Mouse (Mus musculus): ENCODE results near the gene Itgb4. TPM values are rescaled to one million over a fixed set of nuclear protein-coding genes. Genes with fewer than 3 reads are reported as not detected.
A peak's percentile ranks its signal among the peaks of the same experiment; 100 is the strongest.

Itgb4 gene
- 1 to 10 TPM; 1.9 to 6.7 TPM for total RNA-seq (2021)
- long read RNA-seq, experiment 1: 0 reads
- long read RNA-seq, experiment 2, partial matches to known transcripts: 1 of 1 reads
- long read RNA-seq, experiment 2, other reads (novel, unspliced or antisense): 0 of 1 reads

DNA sequence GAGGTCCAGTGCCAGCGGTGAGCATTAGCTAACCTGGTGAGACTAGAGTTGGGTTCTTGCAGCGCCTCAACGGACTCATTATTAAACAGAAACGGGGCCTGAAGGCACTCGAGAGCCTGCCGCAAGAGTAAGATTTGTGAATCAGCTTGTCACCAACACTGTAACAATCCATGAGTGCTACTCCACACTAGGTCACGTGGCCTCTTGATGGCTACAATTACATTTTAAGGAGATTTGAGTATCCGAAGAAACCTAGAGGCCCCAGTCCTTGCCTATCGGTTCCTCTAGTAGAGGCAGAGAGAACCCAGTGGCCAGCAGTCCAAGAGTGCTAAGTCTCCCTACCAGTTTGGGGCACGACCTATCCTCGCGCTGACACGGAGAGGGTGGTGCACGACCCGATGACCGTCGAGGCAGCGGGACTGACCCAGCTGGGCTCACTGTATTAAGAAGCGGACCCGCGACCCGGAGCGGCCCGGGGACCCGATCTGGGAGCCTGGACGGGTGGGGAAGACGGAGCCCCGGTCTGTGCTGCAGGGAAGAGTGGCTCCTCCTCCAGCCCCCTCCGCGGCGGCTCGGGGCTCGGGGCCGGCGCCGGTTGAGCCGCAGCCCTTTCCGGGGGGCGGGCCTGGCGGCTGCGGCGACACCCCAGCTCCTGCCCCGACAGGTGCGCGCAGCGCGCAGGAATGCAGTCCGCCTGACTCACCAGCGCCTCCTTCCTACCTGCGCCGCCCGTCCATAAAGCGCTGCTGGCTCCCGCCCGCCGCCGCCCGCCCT, at the start of gene Itgb4:
TSS of gene Itgb4 (plus strand) at position 401 of the 774 bp plus-strand sequence.
- intact Hi-C loops (cut with DNase I; ENCODE audit: low total_unique reads): no loop called here
- DNase-seq: peak; percentile 22

GRCm38 (mm10) chr11:115929031-115929430, 45.5 kb upstream of the Itgb4 start:
- intact Hi-C loops (cut with DNase I; ENCODE audit: low total_unique reads): no loop called here
- DNase-seq: no peak

DNA sequence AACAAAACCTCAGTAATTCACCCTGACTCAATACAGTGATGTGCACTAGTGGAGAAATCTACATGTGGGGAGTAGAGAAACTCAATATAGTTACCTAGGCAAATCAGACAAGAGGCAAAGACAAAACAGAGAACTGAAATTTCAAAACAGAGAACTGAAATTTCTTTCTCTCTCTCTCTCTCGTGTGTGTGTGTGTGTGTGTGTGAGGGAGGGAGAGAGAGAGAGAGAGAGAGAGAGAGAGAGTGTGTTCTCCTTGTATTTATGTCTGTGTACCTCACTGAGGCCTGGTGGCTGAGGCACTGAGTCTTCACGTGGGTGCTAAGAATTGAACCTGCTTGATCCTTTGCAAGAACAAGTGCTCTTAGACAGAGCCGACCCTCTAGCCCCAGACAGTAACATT, 44.7 kb upstream of the Itgb4 start:
- intact Hi-C loops (cut with DNase I; ENCODE audit: low total_unique reads): no loop called here

GRCm38 (mm10) chr11:115931235-115931634, 43.3 kb upstream of the Itgb4 start:
- DNase-seq: no peak

More for the DNA sequence above, 44.7 kb upstream of the Itgb4 start:
- DNase-seq: no peak

GRCm38 (mm10) chr11:115933108-115933746, 41.3 kb upstream of the Itgb4 start, which contains the start of the genes Sap30bp and Recql5:
TSS of gene Sap30bp (plus strand) at chr11:115933282.
TSS of gene Recql5 (minus strand) at chr11:115933477.
- intact Hi-C loops (cut with DNase I; ENCODE audit: low total_unique reads): no loop called here
- peak; percentile 97 for DNase-seq

More at GRCm38 (mm10) chr11:115931235-115931634, 43.3 kb upstream of the Itgb4 start:
- intact Hi-C loops (cut with DNase I; ENCODE audit: low total_unique reads): no loop called here

GRCm38 (mm10) chr11:115933747-115934110, 40.8 kb upstream of the Itgb4 start:
- DNase-seq: no peak
- intact Hi-C loops (cut with DNase I; ENCODE audit: low total_unique reads): no loop called here

DNA sequence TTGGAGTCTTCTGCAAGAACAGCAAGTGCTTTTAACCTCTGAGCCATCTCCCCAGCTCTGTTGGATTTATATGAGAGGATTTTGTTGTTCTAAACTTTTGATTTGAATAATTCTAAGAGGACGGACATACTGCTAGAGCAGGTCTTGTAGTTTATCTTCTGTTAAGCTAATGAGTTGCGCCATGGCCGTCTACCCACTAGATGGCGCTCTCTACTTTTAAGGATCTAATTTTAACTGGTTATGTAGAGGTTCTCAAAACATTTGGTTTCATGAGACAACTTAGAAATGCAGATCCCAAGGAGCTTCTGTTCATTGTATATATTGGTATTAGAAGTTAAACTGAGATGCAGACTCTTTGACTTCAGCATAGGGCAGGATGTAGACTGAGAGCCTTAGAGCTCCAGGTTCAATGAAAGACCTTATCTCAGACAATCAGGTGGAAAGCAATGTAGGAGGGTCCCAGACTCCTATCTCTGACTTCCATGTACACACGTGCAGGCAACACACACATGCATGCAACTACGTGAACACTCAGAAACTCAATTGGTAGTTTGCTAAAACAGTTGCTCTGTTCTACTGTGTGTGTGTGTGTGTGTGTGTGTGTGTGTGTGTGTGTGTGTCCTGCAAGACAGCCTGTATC, 34.7 kb upstream of the Itgb4 start:
- DNase-seq: peak; percentile 51
- intact Hi-C loops (cut with DNase I; ENCODE audit: low total_unique reads): loop anchor here (2.0 kb wide), 1 partner anchor 61 kb away; no protein-coding TSS in a partner anchor

- intact Hi-C loops (cut with DNase I; ENCODE audit: low total_unique reads): no loop called here
- DNase-seq: no peak
Observed at GRCm38 (mm10) chr11:115941980-115942379, 32.5 kb upstream of the Itgb4 start.

DNA sequence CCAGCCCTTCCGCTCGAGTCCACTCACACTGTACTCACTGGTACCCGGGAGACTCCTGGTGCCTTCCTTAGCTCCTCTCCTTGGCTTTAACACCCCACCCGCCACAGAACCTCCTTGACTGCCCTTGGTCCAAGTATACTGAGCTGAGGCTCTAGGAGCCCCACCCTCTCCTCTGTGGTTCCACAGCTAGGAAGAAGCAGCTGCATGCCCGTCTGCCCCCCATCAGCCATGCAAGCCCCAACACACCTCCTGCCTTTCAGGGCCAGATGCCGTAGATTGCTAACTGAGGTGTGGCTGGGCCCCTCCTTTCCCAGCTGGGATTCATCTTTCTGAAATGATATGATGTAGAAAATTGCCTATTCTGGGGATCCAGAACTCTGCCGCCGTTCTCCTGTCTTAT, 29.3 kb upstream of the Itgb4 start:
- intact Hi-C loops (cut with DNase I; ENCODE audit: low total_unique reads): no loop called here

DNA sequence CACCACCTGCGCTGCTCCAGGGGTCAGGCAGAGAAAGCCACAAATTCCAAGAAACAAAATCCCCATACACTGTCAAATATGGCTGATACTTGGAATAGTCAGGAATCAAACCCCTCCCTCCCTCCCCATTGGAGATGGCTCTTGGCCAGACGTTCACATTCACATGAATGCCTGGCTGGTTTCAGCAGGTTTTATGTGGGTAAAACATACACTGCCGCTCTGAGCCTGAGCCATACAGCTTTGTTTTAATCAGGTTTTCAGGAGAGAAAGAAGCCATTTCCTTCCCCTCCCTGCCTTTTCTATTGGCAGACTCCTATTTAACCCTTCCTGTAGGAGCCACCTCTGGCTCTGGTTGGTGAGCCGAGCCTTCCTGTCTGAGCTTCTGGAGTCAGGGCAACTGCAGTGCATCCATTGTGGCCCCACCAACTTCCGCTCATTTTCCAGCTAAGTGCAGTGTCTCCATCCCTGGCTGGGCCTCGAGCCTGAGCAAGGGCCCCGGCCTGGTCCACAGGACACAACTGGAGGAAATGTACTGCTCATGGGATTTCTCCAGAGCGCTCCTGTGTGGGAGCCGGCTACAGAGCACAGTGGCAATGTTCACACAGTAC, 28.2 kb upstream of the Itgb4 start:
- no peak for DNase-seq
- intact Hi-C loops (cut with DNase I; ENCODE audit: low total_unique reads): no loop called here

More for the DNA sequence above, 29.3 kb upstream of the Itgb4 start:
- DNase-seq: no peak

DNA sequence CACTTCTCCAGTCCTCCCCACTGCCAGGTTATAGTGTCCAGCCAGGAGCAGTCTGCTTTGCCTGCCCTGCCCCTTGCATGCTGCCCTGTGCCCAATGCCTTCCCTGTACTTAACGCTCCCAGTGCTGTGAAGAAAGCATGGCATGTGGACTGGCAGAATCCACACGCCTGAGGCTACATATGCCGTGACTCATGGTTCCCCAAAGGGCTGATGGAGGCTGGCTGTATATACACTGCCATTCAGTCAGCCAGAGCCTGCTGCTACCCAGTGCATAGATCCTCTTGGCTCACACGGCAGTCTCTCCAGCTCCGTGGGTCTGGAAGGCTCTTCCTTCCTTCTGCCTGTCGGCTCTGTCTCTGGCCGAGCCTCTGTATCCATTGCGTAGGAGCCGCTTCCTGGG, 26.2 kb upstream of the Itgb4 start:
- intact Hi-C loops (cut with DNase I; ENCODE audit: low total_unique reads): no loop called here

GRCm38 (mm10) chr11:115950719-115951118, 23.8 kb upstream of the Itgb4 start:
- intact Hi-C loops (cut with DNase I; ENCODE audit: low total_unique reads): no loop called here
- DNase-seq: no peak

More for the DNA sequence above, 26.2 kb upstream of the Itgb4 start:
- no peak for DNase-seq

DNA sequence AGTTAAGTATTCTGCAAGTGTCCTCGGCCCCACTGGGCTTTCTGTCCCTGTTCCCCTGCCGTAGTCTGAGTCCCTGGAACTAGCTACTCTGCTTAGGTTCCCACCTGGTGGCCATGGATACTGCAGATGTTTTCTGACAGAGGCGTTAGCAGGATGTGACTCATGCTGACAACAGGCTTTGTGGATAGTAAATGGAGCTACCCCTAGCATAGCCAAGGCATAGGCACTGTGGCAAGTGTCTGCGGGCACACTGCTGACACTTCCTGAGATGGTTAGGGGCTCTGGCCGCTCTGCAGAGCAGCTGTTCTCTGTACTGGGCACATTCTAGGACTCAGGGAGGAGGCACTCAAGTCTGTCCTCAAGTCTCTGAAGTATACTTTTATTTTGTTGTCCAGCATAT, 19.8 kb upstream of the Itgb4 start:
- DNase-seq: no peak
- intact Hi-C loops (cut with DNase I; ENCODE audit: low total_unique reads): no loop called here

- intact Hi-C loops (cut with DNase I; ENCODE audit: low total_unique reads): no loop called here
- no peak for DNase-seq
Observed at GRCm38 (mm10) chr11:115955195-115955858, 19.2 kb upstream of the Itgb4 start.

DNA sequence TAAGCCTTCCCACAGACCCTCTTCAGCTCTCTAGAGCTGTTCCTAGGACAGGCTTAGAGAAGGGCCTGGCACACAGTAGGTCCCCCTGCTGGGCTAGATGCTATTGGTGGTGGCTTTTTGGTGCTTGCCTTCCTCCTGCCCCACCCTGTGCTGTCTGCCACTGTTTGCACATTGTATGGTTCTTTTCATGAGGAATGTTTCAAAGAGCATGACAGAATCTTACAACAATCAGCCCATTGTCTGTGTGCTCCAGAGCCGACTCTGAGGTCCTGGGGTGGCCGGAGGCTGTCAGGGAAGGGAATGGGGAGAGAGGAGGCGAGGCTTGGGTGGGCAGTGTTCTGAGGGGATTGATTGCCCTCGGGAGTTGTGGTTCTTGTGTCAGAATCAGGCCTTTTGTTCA, 18.1 kb upstream of the Itgb4 start:
- intact Hi-C loops (cut with DNase I; ENCODE audit: low total_unique reads): no loop called here
- no peak for DNase-seq

GRCm38 (mm10) chr11:115957971-115958370, 16.5 kb upstream of the Itgb4 start:
- DNase-seq: no peak
- intact Hi-C loops (cut with DNase I; ENCODE audit: low total_unique reads): no loop called here

- intact Hi-C loops (cut with DNase I; ENCODE audit: low total_unique reads): no loop called here
- DNase-seq: no peak
Observed at GRCm38 (mm10) chr11:115959018-115959417, 15.5 kb upstream of the Itgb4 start.

- DNase-seq: no peak
- intact Hi-C loops (cut with DNase I; ENCODE audit: low total_unique reads): no loop called here
Observed at GRCm38 (mm10) chr11:115962651-115963412, 11.7 kb upstream of the Itgb4 start.

Measured in gastrocnemius, postnatal 14 days (tissue).